Mouse (Mus musculus) forelimb bud, embryonic 11.5 days (tissue): ENCODE results near the gene Map3k6.
A peak's percentile ranks its signal among the peaks of the same experiment; 100 is the strongest.

ENCODE experiments used
- DNase-seq: peaks from one replicate; pipeline ENCODE4 v3.0.0-alpha.2; 2012; ENCODE audit warnings: low read depth, low spot score

Map3k6 gene

GRCm38 (mm10) chr4:133252089-133252488, 11.5 kb downstream of the Map3k6 start:
- DNase-seq: no peak

- DNase-seq: no peak
Measured at GRCm38 (mm10) chr4:133253412-133253811, 12.8 kb downstream of the Map3k6 start.

- DNase-seq: no peak
Measured at GRCm38 (mm10) chr4:133255392-133255791, 14.8 kb downstream of the Map3k6 start.

GRCm38 (mm10) chr4:133256820-133257219, 16.2 kb downstream of the Map3k6 start:
- DNase-seq: no peak

- DNase-seq: no peak
Measured at GRCm38 (mm10) chr4:133257230-133257629, 16.6 kb downstream of the Map3k6 start.

GRCm38 (mm10) chr4:133257798-133258408, 17.3 kb downstream of the Map3k6 start:
- DNase-seq: no peak

- DNase-seq: no peak
Measured at GRCm38 (mm10) chr4:133261641-133262374, 21.2 kb downstream of the Map3k6 start.

- no peak for DNase-seq
Measured at GRCm38 (mm10) chr4:133262375-133262765, 21.8 kb downstream of the Map3k6 start.

- no peak for DNase-seq
Measured at GRCm38 (mm10) chr4:133262882-133263281, 22.3 kb downstream of the Map3k6 start, which contains the start of gene Sytl1. TSS of gene Sytl1 (minus strand) at chr4:133263113.

- DNase-seq: no peak
Measured at GRCm38 (mm10) chr4:133263756-133264155, 23.1 kb downstream of the Map3k6 start.

- no peak for DNase-seq
Measured at GRCm38 (mm10) chr4:133264559-133264958, 23.9 kb downstream of the Map3k6 start.

- no peak for DNase-seq
Measured at GRCm38 (mm10) chr4:133265297-133265696, 24.7 kb downstream of the Map3k6 start.

- DNase-seq: no peak
Measured at GRCm38 (mm10) chr4:133265759-133266158, 25.1 kb downstream of the Map3k6 start.

GRCm38 (mm10) chr4:133266248-133266880, 25.7 kb downstream of the Map3k6 start:
- no peak for DNase-seq

- no peak for DNase-seq
Measured at GRCm38 (mm10) chr4:133268931-133269330, 28.3 kb downstream of the Map3k6 start.

GRCm38 (mm10) chr4:133269596-133269995, 29.0 kb downstream of the Map3k6 start:
- DNase-seq: no peak

- DNase-seq: no peak
Measured at GRCm38 (mm10) chr4:133270929-133271328, 30.3 kb downstream of the Map3k6 start.

- DNase-seq: peak; percentile 96
Measured at GRCm38 (mm10) chr4:133277104-133278026, 36.7 kb downstream of the Map3k6 start, which contains the start of gene Tmem222. TSS of gene Tmem222 (minus strand) at chr4:133277792.

- no peak for DNase-seq
Measured at GRCm38 (mm10) chr4:133278067-133278466, 37.4 kb downstream of the Map3k6 start.

- DNase-seq: no peak
Measured at GRCm38 (mm10) chr4:133278482-133278881, 37.9 kb downstream of the Map3k6 start.

GRCm38 (mm10) chr4:133281513-133281912, 40.9 kb downstream of the Map3k6 start:
- no peak for DNase-seq
